Mouse (Mus musculus) right cerebral cortex, postnatal 10 days (tissue): ENCODE measurements around the gene Smpdl3b.
"Not testable (repeated sequence)": the region's sequence is repeated elsewhere in the genome, so short reads cannot be mapped to it uniquely, and the experiment has no call there.

Experiments used
- DNase-seq, 2 experiments: peaks; one replicate each; pipeline ENCODE4 v3.0.0; 2021; ENCODE audit warnings: low spot score in 2 of 2

Gene Smpdl3b

GRCm38 (mm10) chr4:132778562-132779201, 21.6 kb upstream of the Smpdl3b start:
- no peak for DNase-seq

GRCm38 (mm10) chr4:132776764-132777163, 19.7 kb upstream of the Smpdl3b start:
- DNase-seq: peak; percentile 73 to 83

- no peak for DNase-seq
Observed at GRCm38 (mm10) chr4:132774905-132775304, 17.9 kb upstream of the Smpdl3b start.

- no peak for DNase-seq
Observed at GRCm38 (mm10) chr4:132771776-132772175, 14.7 kb upstream of the Smpdl3b start.

GRCm38 (mm10) chr4:132767914-132768876, 11.1 kb upstream of the Smpdl3b start, which contains the start of gene Rpa2:
Gene Rpa2, plus strand, starts transcription at chr4:132768332.
- peak; percentile 100 for DNase-seq

- not testable (repeated sequence) for DNase-seq
Observed at GRCm38 (mm10) chr4:132763125-132763524, 6.1 kb upstream of the Smpdl3b start.

- no peak for DNase-seq
Observed at GRCm38 (mm10) chr4:132762602-132763001, 5.5 kb upstream of the Smpdl3b start.

GRCm38 (mm10) chr4:132760296-132760695, 3.2 kb upstream of the Smpdl3b start:
- DNase-seq: no peak

- DNase-seq: no peak
Observed at GRCm38 (mm10) chr4:132757633-132758351, 740 bp upstream of the Smpdl3b start.

- no peak for DNase-seq
Observed at GRCm38 (mm10) chr4:132752992-132753391, 4.1 kb downstream of the Smpdl3b start.

GRCm38 (mm10) chr4:132749258-132749982, 7.6 kb downstream of the Smpdl3b start:
- no peak for DNase-seq

GRCm38 (mm10) chr4:132748778-132749177, 8.3 kb downstream of the Smpdl3b start:
- no peak for DNase-seq

GRCm38 (mm10) chr4:132747664-132748259, 9.3 kb downstream of the Smpdl3b start:
- DNase-seq: no peak

GRCm38 (mm10) chr4:132746911-132747517, 10.0 kb downstream of the Smpdl3b start:
- DNase-seq: no peak

- DNase-seq: peak; percentile 75 to 92
Observed at GRCm38 (mm10) chr4:132743992-132744911, 12.8 kb downstream of the Smpdl3b start.

GRCm38 (mm10) chr4:132741491-132741890, 15.6 kb downstream of the Smpdl3b start:
- DNase-seq: no peak

- DNase-seq: not testable (repeated sequence)
Observed at GRCm38 (mm10) chr4:132737154-132737553, 19.9 kb downstream of the Smpdl3b start.

- DNase-seq: no peak
Observed at GRCm38 (mm10) chr4:132735894-132736293, 21.2 kb downstream of the Smpdl3b start.

GRCm38 (mm10) chr4:132735389-132735788, 21.7 kb downstream of the Smpdl3b start:
- no peak for DNase-seq
